Mouse (Mus musculus) right cerebral cortex, postnatal 14 days (tissue): ENCODE measurements at regions not wholly inside any gene's neighbourhood (a gene's known extent, or its start where the extent isn't known, plus 50 kb on each side); places are given as distances from the start of the nearest gene placed in this dataset.
A peak's percentile ranks its signal among the peaks of the same experiment; 100 is the strongest.

Source experiments
- DNase-seq: peaks from one replicate; pipeline ENCODE4 v3.0.0; 2022

- DNase-seq, result no peak
Measured at GRCm38 (mm10) chr16:84318091-84318490, 196.8 kb upstream of the A730009L09Rik start.

DNA sequence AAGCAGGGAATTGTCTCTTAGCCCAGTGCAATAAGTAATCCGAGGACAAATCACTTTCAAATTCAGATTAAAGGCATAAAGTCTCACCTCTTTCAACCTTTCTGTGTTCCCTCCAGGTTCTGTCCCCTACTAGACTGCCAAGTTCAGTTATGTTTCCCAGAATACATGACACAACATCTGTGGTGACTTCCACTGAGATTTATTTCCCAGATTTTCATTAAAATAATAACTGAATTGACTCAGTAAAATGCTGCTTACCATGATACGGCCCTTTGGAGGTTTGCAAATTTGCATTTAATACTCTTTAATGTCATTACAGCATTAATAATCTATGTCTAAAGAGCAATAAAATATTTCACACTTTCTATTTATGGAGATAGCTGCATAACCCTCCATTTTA, 193.4 kb upstream of the A730009L09Rik start:
- no peak for DNase-seq

DNA sequence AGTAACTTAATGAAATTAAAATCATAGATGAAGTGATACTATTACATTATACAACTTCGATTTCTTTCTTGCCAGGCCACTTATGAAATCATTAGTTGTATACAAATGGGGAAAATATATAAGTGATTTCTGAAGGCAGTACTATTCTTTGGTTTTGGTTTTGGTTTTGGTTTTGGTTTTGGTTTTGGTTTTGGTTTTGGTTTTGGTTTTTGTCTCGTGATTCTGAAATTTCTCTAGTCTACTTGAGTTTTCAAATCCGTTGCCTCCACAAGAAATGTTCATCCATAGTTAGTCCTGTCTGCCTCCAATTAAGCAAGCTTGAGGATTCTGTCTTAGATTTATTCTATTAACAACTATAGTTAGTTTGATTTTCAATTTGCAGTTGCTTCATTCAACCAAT, 184.6 kb upstream of the A730009L09Rik start:
- DNase-seq, result no peak

- DNase-seq, result no peak
Measured at GRCm38 (mm10) chr16:84346089-84346488, 168.8 kb upstream of the A730009L09Rik start.

GRCm38 (mm10) chr16:84355118-84355517, 159.8 kb upstream of the A730009L09Rik start:
- DNase-seq, result no peak

- peak; percentile 5 for DNase-seq
Measured at GRCm38 (mm10) chr16:84365969-84366368, 149.0 kb upstream of the A730009L09Rik start.

DNA sequence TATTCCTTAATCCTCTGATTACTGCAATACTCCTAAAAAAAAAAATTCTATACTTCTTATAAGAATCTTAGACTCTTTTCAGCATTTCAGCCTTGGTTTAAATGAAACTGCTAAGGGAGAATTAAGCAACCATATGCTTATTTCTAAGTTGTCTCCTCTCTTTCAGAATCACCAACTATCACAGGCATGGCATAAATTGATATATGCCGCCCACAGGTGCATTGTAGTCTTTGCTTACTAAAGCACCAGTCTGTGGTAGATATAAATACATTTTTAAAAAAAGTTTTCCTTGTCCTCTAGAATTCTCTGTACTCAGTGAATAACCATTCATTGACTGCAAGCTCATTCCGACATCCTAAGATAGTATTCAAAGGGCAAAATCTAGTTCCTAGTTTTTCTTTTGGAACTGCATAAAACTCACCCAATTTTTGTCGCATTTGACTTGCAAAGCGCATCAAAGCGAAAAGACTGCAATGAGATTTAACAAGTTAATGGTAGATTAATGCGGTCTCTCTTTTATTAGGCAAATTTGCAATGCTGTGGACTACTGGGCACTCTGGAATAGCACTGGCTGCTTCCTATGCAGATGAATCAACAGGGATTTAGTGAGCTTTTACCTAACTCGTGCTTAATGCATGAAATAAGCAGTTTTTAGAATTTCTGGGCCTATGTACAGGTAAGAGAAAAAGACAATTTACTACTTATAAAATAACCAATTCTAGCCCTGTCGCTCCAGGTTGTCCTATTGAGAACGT, 145.8 kb upstream of the A730009L09Rik start:
- DNase-seq, result no peak

- no peak for DNase-seq
Measured at GRCm38 (mm10) chr16:84378461-84378860, 136.5 kb upstream of the A730009L09Rik start.

DNA sequence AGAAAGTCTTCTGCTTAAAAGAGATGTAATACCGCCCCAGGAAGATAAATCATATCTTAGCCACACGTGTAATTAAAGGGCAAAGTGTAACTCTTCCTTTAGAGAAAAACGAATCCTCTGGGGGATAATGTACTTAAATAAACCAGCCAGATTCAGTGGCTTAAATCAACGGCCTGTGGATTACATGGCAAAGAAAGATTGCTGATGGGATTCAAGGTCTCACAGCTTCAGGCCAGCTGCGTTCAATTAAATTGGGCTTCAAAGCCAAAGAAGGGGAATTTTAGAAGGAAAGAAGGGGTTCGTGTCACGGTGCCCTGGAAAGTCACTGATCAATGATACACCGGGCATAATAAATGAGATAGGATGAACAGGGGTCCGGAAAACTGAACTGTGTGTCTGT, 123.2 kb upstream of the A730009L09Rik start:
- no peak for DNase-seq

DNA sequence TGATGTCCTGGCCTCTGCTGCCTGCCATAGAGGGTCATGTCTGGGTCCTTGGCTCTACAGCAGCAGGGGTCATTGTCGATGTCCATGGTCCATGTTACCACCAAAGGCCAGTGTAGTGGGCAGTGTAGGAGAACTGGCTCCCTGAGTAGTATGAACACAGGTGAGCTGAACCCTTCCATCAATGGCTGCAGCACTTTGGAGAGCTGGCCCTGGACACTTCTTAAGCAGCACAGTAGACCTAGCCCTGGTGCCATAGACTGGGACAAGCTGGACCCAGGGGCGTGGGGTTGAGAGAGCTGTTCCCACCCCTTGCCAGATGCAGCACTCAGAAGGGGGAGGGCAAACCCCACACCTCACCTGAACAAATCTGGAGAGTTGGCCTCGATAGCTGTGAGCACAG, 120.0 kb upstream of the A730009L09Rik start:
- no peak for DNase-seq

DNA sequence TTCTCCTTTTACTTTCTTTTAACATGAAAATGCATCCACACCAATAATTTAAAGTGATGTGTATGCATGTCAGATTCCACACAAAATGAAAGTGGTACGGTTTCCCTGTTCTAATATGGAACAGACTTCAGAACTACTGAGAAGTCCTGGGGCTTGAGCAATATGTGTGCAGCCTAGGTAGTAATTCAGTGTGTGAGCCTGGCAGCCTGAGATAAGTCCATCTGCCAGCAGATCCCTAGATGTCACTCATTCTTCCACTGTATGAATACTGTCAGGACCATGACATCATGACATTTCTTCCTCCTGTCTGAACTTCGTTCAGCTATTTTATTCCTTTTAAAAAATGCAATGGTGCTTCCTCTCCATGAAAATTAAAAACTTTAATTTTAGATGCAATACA, 93.3 kb upstream of the A730009L09Rik start:
- DNase-seq, result no peak

- no peak for DNase-seq
Measured at GRCm38 (mm10) chr16:84426990-84427540, 87.9 kb upstream of the A730009L09Rik start.

DNA sequence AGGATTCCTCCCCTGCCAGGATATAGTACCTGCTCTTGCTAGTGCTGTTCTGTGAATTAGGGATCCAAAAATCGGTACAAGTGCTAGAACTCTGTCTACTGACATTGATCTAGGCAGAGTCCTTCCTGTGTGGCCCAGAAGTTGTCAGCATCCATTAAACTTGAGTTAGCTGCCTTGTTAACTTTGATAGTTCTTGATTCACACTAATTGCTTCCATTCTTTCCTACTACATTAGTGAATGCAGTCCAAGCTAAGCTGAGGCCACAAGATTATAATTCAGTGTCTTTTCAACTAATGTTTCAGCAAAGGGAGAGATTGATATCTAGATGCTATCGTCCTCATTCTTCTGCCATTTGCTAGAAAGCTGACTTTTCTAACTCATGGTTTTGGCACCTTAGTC, 58.3 kb upstream of the A730009L09Rik start:
- DNase-seq, result no peak

- no peak for DNase-seq
Measured at GRCm38 (mm10) chr16:84462150-84462549, 52.8 kb upstream of the A730009L09Rik start.
